Mouse (Mus musculus): ENCODE measurements around the gene Hist2h2ab. TPM values are rescaled to one million over a fixed set of nuclear protein-coding genes. Genes with fewer than 3 reads are reported as not detected.

Hist2h2ab gene
- polyA plus RNA-seq (2012; rRNA removed): 0.43 and 2.0 TPM in 2 replicates

GRCm38 (mm10) chr3:96219661-96220130 is at the start of gene Hist2h2ab, which contains the start of gene Bola1:
Hist2h2ab (plus strand) TSS chr3:96219865.
Bola1 (minus strand) TSS chr3:96219709.

GRCm38 (mm10) chr3:96172197-96173178 is 47.2 kb upstream of the Hist2h2ab start, which contains the start of gene Sf3b4:
Sf3b4 (plus strand) TSS chr3:96172332.

GRCm38 (mm10) chr3:96180727-96181477 is 38.8 kb upstream of the Hist2h2ab start, which contains the start of gene Sv2a:
Sv2a (plus strand) TSS chr3:96181151.

GRCm38 (mm10) chr3:96220765-96221639 is 1.3 kb downstream of the Hist2h2ab start, which contains the start of the genes Hist2h2ac and Hist2h2be:
Hist2h2ac (minus strand) TSS chr3:96220880.
Hist2h2be (plus strand) TSS chr3:96221119.

GRCm38 (mm10) chr3:96238954-96239793 is 19.5 kb downstream of the Hist2h2ab start, which contains the start of gene Hist2h3c2:
Hist2h3c2 (minus strand) TSS chr3:96239127.

GRCm38 (mm10) chr3:96239949-96240798 is 20.5 kb downstream of the Hist2h2ab start, which contains the start of gene Hist2h2aa2:
Hist2h2aa2 (minus strand) TSS chr3:96240276.

GRCm38 (mm10) chr3:96245003-96245886 is 25.6 kb downstream of the Hist2h2ab start, which contains the start of gene Hist2h2aa1:
Hist2h2aa1 (plus strand) TSS chr3:96245497.

GRCm38 (mm10) chr3:96246427-96246856 is 26.8 kb downstream of the Hist2h2ab start, which contains the start of gene Hist2h3c1:
Hist2h3c1 (plus strand) TSS chr3:96246685.

GRCm38 (mm10) chr3:96262979-96263550 is 43.4 kb downstream of the Hist2h2ab start, which contains the start of gene Hist2h4:
Hist2h4 (minus strand) TSS chr3:96263311.

GRCm38 (mm10) chr3:96268051-96268775 is 48.5 kb downstream of the Hist2h2ab start, which contains the start of gene Hist2h3b:
Hist2h3b (plus strand) TSS chr3:96268654.

Other genes with a start within 250 kb of the Hist2h2ab start
- gene Plekho1, start 223.9 kb upstream of the Hist2h2ab start, polyA plus RNA-seq (2012; rRNA removed): 141 and 142 TPM in 2 replicates
- 31.4 and 35.0 TPM in 2 replicates for gene Vps45, start 161.4 kb upstream of the Hist2h2ab start, polyA plus RNA-seq (2012; rRNA removed)
- 6.4 and 6.8 TPM in 2 replicates for gene Otud7b, start 115.3 kb upstream of the Hist2h2ab start, polyA plus RNA-seq (2012; rRNA removed)
- 13.6 and 16.5 TPM in 2 replicates for gene Mtmr11, start 57.9 kb upstream of the Hist2h2ab start, polyA plus RNA-seq (2012; rRNA removed)
- gene Sf3b4, start 47.5 kb upstream of the Hist2h2ab start, polyA plus RNA-seq (2012; rRNA removed): 79.1 and 89.4 TPM in 2 replicates
- gene Sv2a, start 38.7 kb upstream of the Hist2h2ab start, polyA plus RNA-seq (2012; rRNA removed): 154 and 157 TPM in 2 replicates
- 39.6 and 42.5 TPM in 2 replicates for gene Bola1, start 156 bp upstream of the Hist2h2ab start, polyA plus RNA-seq (2012; rRNA removed)
- 3.9 and 4.2 TPM in 2 replicates for gene Hist2h2ac, start 1.0 kb downstream of the Hist2h2ab start, polyA plus RNA-seq (2012; rRNA removed)
- 9.9 and 10.2 TPM in 2 replicates for gene Hist2h2be, start 1.3 kb downstream of the Hist2h2ab start, polyA plus RNA-seq (2012; rRNA removed)
- gene Hist2h3c2, start 19.3 kb downstream of the Hist2h2ab start, polyA plus RNA-seq (2012; rRNA removed): 10.2 and 11.0 TPM in 2 replicates
- gene Hist2h2aa2, start 20.4 kb downstream of the Hist2h2ab start, polyA plus RNA-seq (2012; rRNA removed): 3.9 TPM in 1 of 2 replicates, not detected in the other
- gene Hist2h2aa1, start 25.6 kb downstream of the Hist2h2ab start, polyA plus RNA-seq (2012; rRNA removed): 53.4 and 60.9 TPM in 2 replicates
- gene Hist2h3c1, start 26.8 kb downstream of the Hist2h2ab start, polyA plus RNA-seq (2012; rRNA removed): not detected in 2 replicates
- 2.1 and 2.4 TPM in 2 replicates for gene Hist2h4, start 43.4 kb downstream of the Hist2h2ab start, polyA plus RNA-seq (2012; rRNA removed)
- gene Hist2h3b, start 48.8 kb downstream of the Hist2h2ab start, polyA plus RNA-seq (2012; rRNA removed): 15.6 and 19.5 TPM in 2 replicates
- gene Hist2h2bb, start 49.9 kb downstream of the Hist2h2ab start, polyA plus RNA-seq (2012; rRNA removed): 1.4 and 2.7 TPM in 2 replicates
- gene Fcgr1, start 74.1 kb downstream of the Hist2h2ab start, polyA plus RNA-seq (2012; rRNA removed): 0.96 and 1.2 TPM in 2 replicates
- 0.07 TPM in 1 of 2 replicates, not detected in the other for gene BC107364, start 232.4 kb downstream of the Hist2h2ab start, polyA plus RNA-seq (2012; rRNA removed)